Mouse (Mus musculus) neural tube, embryonic 12.5 days (tissue): ENCODE results near the gene Cmss1. TPM values are rescaled to one million over a fixed set of nuclear protein-coding genes. Genes with fewer than 3 reads are reported as not detected.

ENCODE experiments used
- ATAC-seq: fragments of 200-750 bp; cut with Nextera tagmentation; 2 replicates; pipeline ENCODE4 v1.8.0; 2017; ENCODE audit warnings: low read depth, mild to moderate bottlenecking, moderate TSS enrichment, moderate library complexity; ENCODE audit not compliant: low FRiP score
- H3K27ac ChIP-seq: fragments of 300-500 bp; sonication (generic); 2 replicates; pipeline ENCODE4 v1.5.1; 2016
- H3K27me3 ChIP-seq: fragments of 300-500 bp; sonication (generic); replicated peaks from 2 replicates; pipeline ENCODE4 v1.6.1; 2016; ENCODE audit warnings: mild to moderate bottlenecking
- H3K36me3 ChIP-seq: fragments of 300-500 bp; sonication (generic); 2 replicates; pipeline ENCODE4 v1.6.1; 2016; ENCODE audit warnings: mild to moderate bottlenecking
- H3K4me1 ChIP-seq: fragments of 300-500 bp; sonication (generic); 2 replicates; pipeline ENCODE4 v1.6.1; 2016
- H3K4me2 ChIP-seq: fragments of 300-500 bp; sonication (generic); replicated peaks from 2 replicates; pipeline ENCODE4 v1.6.1; 2016; ENCODE audit warnings: mild to moderate bottlenecking
- H3K4me3 ChIP-seq: fragments of 300-500 bp; sonication (generic); 2 replicates; pipeline ENCODE4 v1.5.1; 2016
- H3K9ac ChIP-seq: fragments of 300-500 bp; sonication (generic); 2 replicates; pipeline ENCODE4 v1.6.1; 2016; ENCODE audit warnings: mild to moderate bottlenecking
- H3K9me3 ChIP-seq: fragments of 300-500 bp; sonication (generic); 2 replicates; pipeline ENCODE4 v1.6.1; 2016; ENCODE audit warnings: mild to moderate bottlenecking
- WGBS: fragments of 180-500 bp; shearing (Covaris S2); methylation state at CpG from one replicate; pipeline ENCODE4 v1.1.7; 2016; 5-methylcytosine and 5-hydroxymethylcytosine counted together
- polyA plus RNA-seq: library from polyadenylated mRNA; unstranded; fragments of >200 nt; fragmentation: Nextera tagmentation; extraction: Ambion mirVana; gene quantifications from 2 replicates; pipeline ENCODE4 v1.2.1, GENCODE M21; 2016

Gene Cmss1
- polyA plus RNA-seq, 1 experiment from 2014 or later, result 37.9 TPM

DNA sequence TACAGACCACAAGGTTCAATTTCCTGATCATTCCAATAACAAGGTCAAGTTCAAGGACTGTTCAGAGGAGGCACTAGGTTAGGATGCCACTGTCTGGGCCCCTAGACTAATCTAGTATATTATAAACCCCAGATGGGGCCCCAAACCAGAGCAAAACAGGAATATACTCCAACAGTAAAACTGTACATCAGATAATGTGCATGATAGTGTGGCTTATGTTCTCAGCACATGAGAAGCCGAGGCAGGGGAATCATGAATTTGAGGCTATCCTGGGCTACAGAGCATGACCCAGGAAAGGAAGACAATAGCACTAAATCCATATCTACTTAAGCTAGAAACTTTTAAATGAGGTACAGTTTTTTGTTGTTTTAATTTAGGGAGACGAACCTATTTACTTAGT, 294.5 kb downstream of the Cmss1 start:
- no peak overlapping the region for H3K4me3 ChIP-seq
- no peaks in the 10 kb centered on the region for H3K27me3 ChIP-seq
- 84% methylated on average over 2 of the region's 2 CpGs for WGBS
- no peak overlapping the region for H3K27ac ChIP-seq
- no peak overlapping the region for H3K9ac ChIP-seq
- H3K9me3 ChIP-seq, result no peaks in the 10 kb centered on the region
- no peak overlapping the region for H3K4me2 ChIP-seq
- ATAC-seq, result no peak
- no peaks in the 10 kb centered on the region for H3K36me3 ChIP-seq
- H3K4me1 ChIP-seq, result no peaks in the 10 kb centered on the region

- WGBS, result 84% methylated on average over 6 of the region's 6 CpGs
- Histone ChIP-seq H3K36me3 (no peaks in the 10 kb centered on the region), H3K27ac (no peak overlapping the region), H3K4me2 (no peak overlapping the region), H3K27me3 (no peaks in the 10 kb centered on the region), H3K4me1 (0 out of 2 replicates have a peak, but pooled peaks cover 2% of the 10 kb centered on the region), H3K9ac (no peak overlapping the region), H3K9me3 (no peaks in the 10 kb centered on the region), H3K4me3 (no peak overlapping the region)
- ATAC-seq, result no peak
These were observed 301.2 kb downstream of the Cmss1 start for GRCm38 (mm10) chr16:57305463-57305862.

GRCm38 (mm10) chr16:57303716-57304115, 302.9 kb downstream of the Cmss1 start:
- Histone ChIP-seq H3K27ac (no peak overlapping the region), H3K4me1 (0 out of 2 replicates have a peak, but pooled peaks cover 2% of the 10 kb centered on the region), H3K4me3 (no peak overlapping the region), H3K27me3 (no peaks in the 10 kb centered on the region), H3K4me2 (no peak overlapping the region; the same call in 1 of the 2 replicates), H3K36me3 (no peaks in the 10 kb centered on the region), H3K9ac (no peak overlapping the region), H3K9me3 (no peaks in the 10 kb centered on the region)
- WGBS, result 69% methylated on average over 19 of the region's 19 CpGs
- ATAC-seq, result no peak

- Histone ChIP-seq H3K4me2 (no peak overlapping the region), H3K9me3 (no peaks in the 10 kb centered on the region), H3K4me1 (0 out of 2 replicates have a peak, but pooled peaks cover 2% of the 10 kb centered on the region), H3K9ac (no peak overlapping the region), H3K36me3 (no peaks in the 10 kb centered on the region), H3K27me3 (no peaks in the 10 kb centered on the region), H3K27ac (no peak overlapping the region), H3K4me3 (no peak overlapping the region)
- no peak for ATAC-seq
- WGBS, result 80% methylated on average over 25 of the region's 25 CpGs
These were observed 303.6 kb downstream of the Cmss1 start for GRCm38 (mm10) chr16:57302792-57303698.

- 0 out of 2 replicates have a peak, but pooled peaks cover 2% of the 10 kb centered on the region for H3K4me1 ChIP-seq
- H3K4me3 ChIP-seq, result no peak overlapping the region
- H3K4me2 ChIP-seq, result no peak overlapping the region
- no peak for ATAC-seq
- H3K9ac ChIP-seq, result no peak overlapping the region
- H3K9me3 ChIP-seq, result no peaks in the 10 kb centered on the region
- WGBS, result 79% methylated on average over 9 of the region's 9 CpGs
- H3K27ac ChIP-seq, result no peak overlapping the region
- H3K27me3 ChIP-seq, result no peaks in the 10 kb centered on the region
- no peaks in the 10 kb centered on the region for H3K36me3 ChIP-seq
These were observed 305.1 kb downstream of the Cmss1 start for GRCm38 (mm10) chr16:57301512-57302115.

GRCm38 (mm10) chr16:57295216-57295934, 311.3 kb downstream of the Cmss1 start:
- no peak overlapping the region for H3K4me3 ChIP-seq
- WGBS, result 89% methylated on average over 10 of the region's 10 CpGs
- no peaks in the 10 kb centered on the region for H3K4me1 ChIP-seq
- H3K27ac ChIP-seq, result no peak overlapping the region
- H3K27me3 ChIP-seq, result no peaks in the 10 kb centered on the region
- ATAC-seq, result no peak
- no peaks in the 10 kb centered on the region for H3K36me3 ChIP-seq
- H3K4me2 ChIP-seq, result no peak overlapping the region
- no peaks in the 10 kb centered on the region for H3K9me3 ChIP-seq
- H3K9ac ChIP-seq, result no peak overlapping the region

DNA sequence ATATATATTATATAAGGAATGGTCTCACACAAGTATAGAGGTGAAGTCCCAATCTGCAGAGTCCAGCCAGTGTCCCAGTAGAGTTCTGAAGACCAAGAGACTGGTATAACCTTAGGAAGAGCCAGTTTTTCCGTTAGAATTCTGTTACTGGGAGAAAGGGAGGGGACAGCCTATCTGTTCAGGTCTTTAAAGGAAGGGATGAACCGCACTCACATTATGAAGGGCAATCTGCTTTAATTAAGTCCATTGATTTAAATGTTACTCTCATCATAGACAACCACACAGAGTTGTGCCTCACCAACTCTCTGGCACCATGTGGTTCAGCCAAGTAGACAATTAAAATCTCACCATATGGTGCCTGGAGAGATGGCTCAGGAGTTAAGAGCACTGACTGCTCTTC, 313.9 kb downstream of the Cmss1 start, which contains the start of gene Tmem30c:
Gene Tmem30c (minus strand): TSS at position 101 of the 400 bp plus-strand sequence.
- Histone ChIP-seq H3K4me2 (no peak within 1 kb of the TSS), H3K27me3 (no peaks in the 10 kb centered on the region), H3K36me3 (no peaks in the 10 kb centered on the region), H3K9ac (no peak within 1 kb of the TSS), H3K27ac (no peak within 1 kb of the TSS), H3K4me3 (no peak within 1 kb of the TSS), H3K4me1 (no peaks in the 10 kb centered on the region), H3K9me3 (no peaks in the 10 kb centered on the region)
- WGBS, result 78% methylated on average over 2 of the region's 2 CpGs
- ATAC-seq, result no peak

GRCm38 (mm10) chr16:57292296-57292695, 314.4 kb downstream of the Cmss1 start:
- Histone ChIP-seq H3K4me3 (no peak overlapping the region), H3K9ac (no peak overlapping the region), H3K36me3 (no peaks in the 10 kb centered on the region), H3K27me3 (no peaks in the 10 kb centered on the region), H3K9me3 (no peaks in the 10 kb centered on the region), H3K27ac (no peak overlapping the region), H3K4me2 (no peak overlapping the region), H3K4me1 (no peaks in the 10 kb centered on the region)
- no peak for ATAC-seq
- WGBS, result 67% methylated on average over 4 of the region's 4 CpGs

- Histone ChIP-seq H3K9ac (no peak overlapping the region), H3K27ac (no peak overlapping the region), H3K27me3 (no peaks in the 10 kb centered on the region), H3K4me1 (no peaks in the 10 kb centered on the region), H3K4me3 (no peak overlapping the region), H3K4me2 (no peak overlapping the region), H3K9me3 (no peaks in the 10 kb centered on the region), H3K36me3 (no peaks in the 10 kb centered on the region)
- WGBS, result 94% methylated on average over 5 of the region's 5 CpGs
- ATAC-seq, result no peak
These were observed 315.0 kb downstream of the Cmss1 start for GRCm38 (mm10) chr16:57291696-57292095.

- Histone ChIP-seq H3K4me3 (no peak overlapping the region), H3K4me2 (no peak overlapping the region), H3K27me3 (no peaks in the 10 kb centered on the region), H3K9me3 (no peaks in the 10 kb centered on the region), H3K36me3 (no peaks in the 10 kb centered on the region), H3K4me1 (no peaks in the 10 kb centered on the region), H3K9ac (no peak overlapping the region), H3K27ac (no peak overlapping the region)
- no peak for ATAC-seq
- 77% methylated on average over 8 of the region's 8 CpGs for WGBS
These were observed 325.2 kb downstream of the Cmss1 start for GRCm38 (mm10) chr16:57281417-57281816.

- 93% methylated on average over 31 of the region's 31 CpGs for WGBS
- Histone ChIP-seq H3K27ac (no peak overlapping the region), H3K27me3 (no peaks in the 10 kb centered on the region), H3K4me1 (no peaks in the 10 kb centered on the region), H3K9me3 (no peaks in the 10 kb centered on the region), H3K36me3 (no peaks in the 10 kb centered on the region), H3K4me2 (no peak overlapping the region), H3K4me3 (no peak overlapping the region), H3K9ac (no peak overlapping the region)
- ATAC-seq, result no peak
These were observed 326.1 kb downstream of the Cmss1 start for GRCm38 (mm10) chr16:57280221-57281217.
